Mouse (Mus musculus) 3134 (cell line): ENCODE data around the gene Esrrb.

ENCODE experiments used
- DNase-seq: peaks from one replicate; pipeline ENCODE4 v3.0.0-alpha.2; 2011; ENCODE audit warnings: low spot score; ENCODE audit not compliant: insufficient read length; ENCODE audit errors: extremely low read depth

Gene Esrrb

DNA sequence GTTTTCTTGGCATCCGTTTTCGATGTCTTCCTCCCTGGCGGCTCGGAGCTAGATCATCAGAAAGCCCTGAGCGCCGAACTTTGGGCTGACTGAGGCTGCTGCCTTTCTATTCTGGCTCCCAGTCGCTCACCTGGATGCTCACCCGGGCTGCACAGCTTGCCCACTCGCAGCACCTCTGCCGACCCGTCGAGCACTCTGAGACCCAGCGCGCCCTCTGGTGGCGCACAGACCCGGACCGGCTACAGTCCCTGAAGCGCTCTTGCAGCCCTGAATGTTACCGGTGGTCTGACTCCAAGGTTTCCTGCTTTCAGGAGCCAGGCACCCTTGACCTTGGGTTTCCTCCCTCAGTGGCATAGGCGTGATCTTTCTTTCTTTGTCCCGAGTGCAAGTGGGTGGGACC is 41.8 kb downstream of the Esrrb start:
- DNase-seq: no peak

DNA sequence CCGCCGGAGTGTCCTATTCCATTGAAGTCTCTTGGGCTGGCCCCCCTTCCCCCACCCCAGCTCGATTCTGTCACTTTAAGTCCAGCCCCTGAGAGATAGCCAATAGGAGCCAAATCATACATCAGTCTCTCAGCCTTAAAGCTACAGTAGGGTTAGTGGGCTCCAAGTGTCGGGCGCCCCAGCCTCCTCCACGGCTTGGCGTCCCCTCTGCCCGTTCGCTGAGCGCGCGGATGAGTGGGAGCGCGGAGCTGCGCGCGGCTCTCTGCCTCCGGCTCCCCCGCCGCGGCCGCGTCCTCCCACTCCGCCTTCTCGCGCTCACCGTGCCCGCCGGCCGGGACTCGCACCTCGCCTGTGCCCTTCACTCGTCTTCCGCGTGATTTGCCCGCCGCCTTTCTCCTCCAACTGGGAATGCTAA is 60.6 kb downstream of the Esrrb start:
- DNase-seq: no peak

DNA sequence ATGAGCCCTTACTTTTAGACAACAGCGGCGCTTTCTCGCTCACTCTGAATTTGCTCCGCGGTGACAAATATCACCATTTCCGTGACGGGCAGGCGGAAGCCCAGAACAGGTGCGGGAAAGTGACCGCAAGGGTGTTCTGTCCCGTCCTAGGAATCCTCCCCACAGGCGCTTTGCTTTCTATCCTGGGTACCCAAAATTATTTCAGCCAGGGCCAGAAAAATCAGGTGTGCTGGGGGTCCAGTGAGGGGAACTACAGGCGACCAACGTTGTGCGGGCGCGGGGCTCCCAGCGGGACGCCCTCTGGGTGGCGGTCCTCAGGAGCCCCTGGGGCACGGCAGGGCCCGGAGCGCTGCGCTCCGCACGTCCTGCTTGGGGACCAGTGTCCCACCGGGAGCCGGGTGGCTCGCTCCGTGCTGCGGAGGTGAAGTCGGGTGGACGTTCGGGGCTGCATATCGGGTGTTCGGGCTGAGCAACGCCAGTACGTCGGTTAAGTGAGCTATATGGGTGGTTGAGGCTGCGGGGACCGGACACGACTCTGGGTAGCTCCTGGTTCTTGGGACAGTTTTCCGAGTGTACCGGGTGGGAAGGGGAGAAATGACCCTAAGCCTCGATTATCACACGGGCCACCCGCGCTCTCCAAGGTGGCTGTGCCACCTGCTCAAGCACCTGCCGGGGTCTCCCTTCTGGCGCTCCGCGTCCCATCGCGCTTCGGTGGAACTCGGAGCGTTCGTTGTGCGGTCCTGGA is 61.4 kb downstream of the Esrrb start:
- DNase-seq: no peak

DNA sequence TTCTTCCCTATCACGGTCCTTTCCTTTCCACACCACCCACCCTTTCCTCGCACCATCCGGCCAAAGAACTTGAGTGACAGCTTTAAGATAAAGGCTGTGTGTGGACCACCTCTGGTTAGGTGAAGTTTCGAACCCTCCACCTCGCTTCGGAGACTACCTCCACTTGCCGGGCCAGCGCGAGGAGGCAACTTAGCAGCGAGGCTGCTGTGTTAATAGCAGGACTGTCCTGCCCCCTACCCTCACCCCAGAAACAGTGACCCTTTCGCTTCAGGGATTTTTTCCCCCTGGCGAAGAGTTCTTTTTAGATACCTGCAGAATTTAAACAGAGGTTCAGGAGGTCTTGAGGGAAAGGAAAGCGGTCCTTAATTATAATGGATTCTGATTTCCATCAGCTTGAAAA is 62.2 kb downstream of the Esrrb start:
- DNase-seq: no peak

GRCm38 (mm10) chr12:86427585-86427984 is 66.7 kb downstream of the Esrrb start:
- no peak for DNase-seq

DNA sequence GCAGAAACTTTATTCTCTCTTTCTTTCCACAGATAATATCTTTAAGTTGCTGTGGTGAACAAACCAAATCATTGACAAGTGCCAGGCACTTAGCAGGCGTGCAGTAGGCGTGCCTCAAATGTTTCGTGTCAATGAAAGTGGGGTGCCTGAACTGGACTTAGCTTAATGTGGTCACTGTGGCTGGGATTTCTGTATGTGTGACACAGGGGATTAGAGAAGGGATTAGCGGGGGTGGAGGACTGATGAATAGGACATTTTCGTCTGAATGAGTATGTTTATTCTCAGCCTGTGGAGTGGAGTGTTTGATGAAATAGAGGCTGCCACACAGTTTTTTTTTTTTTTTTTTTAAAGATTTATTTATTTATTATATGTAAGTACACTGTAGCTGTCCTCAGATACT is 70.8 kb downstream of the Esrrb start:
- no peak for DNase-seq

- peak; percentile 23 for DNase-seq
These were observed 72.5 kb downstream of the Esrrb start for GRCm38 (mm10) chr12:86433371-86433821.

DNA sequence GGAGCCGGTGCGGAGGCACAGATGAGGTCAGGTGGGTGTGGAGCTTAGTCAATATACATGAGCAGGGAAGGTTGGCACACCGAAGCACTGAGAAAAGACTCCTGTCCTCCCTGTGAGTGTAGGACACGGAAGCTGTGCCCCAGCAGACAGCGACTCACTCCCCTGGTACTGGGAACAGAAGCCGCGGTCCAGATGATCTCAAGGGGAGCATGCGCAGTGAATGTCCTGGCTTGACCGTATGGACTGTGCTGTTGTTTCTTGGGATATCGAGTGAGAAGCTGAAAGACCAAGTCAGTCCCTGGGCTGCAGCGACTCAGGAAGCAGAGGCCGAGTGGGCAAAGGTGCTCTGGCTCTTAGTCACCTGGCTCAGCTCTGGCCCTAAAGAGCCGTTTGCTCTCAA is 74.7 kb downstream of the Esrrb start:
- no peak for DNase-seq

- no peak for DNase-seq
These were observed 89.9 kb downstream of the Esrrb start for GRCm38 (mm10) chr12:86450848-86451247.

GRCm38 (mm10) chr12:86455009-86455408 is 94.1 kb downstream of the Esrrb start:
- no peak for DNase-seq

- DNase-seq: no peak
These were observed 102.0 kb downstream of the Esrrb start for GRCm38 (mm10) chr12:86462742-86463470.

- no peak for DNase-seq
These were observed 103.5 kb downstream of the Esrrb start for GRCm38 (mm10) chr12:86464385-86464784.

- DNase-seq: no peak
These were observed 105.3 kb downstream of the Esrrb start for GRCm38 (mm10) chr12:86466180-86466579.

- no peak for DNase-seq
These were observed 109.0 kb downstream of the Esrrb start for GRCm38 (mm10) chr12:86469919-86470318.

DNA sequence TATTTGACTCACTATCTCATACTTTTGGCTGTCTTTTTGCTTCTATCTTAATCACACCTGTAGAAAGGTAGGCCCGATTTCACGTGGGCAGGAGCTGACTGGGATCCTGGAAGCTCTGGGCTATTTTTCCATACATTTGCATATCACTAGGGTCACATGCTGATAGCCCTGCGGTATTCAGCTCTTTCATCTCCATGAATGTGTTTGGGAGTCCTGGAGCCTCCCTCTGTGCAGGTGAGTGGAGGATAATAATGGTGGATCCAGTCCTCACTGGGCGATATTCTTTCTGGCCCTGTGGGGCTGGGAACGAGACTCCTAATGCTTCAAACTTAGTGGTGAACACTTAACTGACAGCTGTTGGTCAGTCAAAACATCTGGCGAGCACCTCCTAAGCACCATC is 110.0 kb downstream of the Esrrb start:
- no peak for DNase-seq

- DNase-seq: no peak
These were observed 112.7 kb downstream of the Esrrb start for GRCm38 (mm10) chr12:86473630-86474029.

DNA sequence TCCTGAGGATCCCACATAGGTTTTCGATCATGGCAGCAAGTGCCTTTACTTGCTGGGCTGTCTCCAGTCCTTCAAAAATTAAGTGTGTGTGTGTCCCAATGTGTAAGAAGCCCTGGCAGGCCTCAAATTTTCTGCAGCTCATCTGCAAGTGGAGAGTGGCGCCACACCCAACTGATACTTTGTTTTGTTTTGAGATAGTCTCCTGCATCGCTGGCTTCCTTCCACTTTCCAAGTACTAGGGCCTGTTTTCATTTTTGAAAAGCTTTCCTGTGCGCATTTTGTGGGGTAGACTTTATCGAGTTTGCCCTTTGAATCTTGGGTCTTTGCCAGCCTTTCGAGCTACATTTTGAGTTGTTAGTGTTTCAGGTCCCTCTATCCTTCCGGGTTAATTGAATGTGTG is 115.1 kb downstream of the Esrrb start:
- DNase-seq: no peak

DNA sequence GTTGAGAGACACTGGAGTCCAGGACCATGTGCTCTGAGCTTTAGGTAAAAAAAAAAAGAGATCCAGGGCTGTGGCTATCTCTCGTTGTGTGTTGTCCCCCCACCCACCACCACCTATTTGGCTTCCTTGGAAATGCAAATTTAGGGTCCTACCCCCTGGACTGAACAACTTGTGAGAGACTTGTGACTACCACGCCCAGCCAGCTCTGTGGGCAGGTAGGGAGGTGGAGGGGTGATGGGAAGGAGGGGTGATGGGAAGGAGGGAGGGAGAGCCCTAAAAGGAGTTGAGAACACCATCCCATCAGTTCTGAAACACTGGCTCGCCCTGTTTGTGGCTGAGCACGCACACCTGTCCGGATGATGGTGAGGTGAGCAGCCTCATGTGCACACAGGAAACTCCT is 118.0 kb downstream of the Esrrb start:
- no peak for DNase-seq

GRCm38 (mm10) chr12:86482029-86482428 is 121.1 kb downstream of the Esrrb start:
- DNase-seq: no peak

GRCm38 (mm10) chr12:86483413-86483841 is 122.5 kb downstream of the Esrrb start:
- DNase-seq: no peak

- DNase-seq: no peak
These were observed 127.1 kb downstream of the Esrrb start for GRCm38 (mm10) chr12:86488005-86488404.

DNA sequence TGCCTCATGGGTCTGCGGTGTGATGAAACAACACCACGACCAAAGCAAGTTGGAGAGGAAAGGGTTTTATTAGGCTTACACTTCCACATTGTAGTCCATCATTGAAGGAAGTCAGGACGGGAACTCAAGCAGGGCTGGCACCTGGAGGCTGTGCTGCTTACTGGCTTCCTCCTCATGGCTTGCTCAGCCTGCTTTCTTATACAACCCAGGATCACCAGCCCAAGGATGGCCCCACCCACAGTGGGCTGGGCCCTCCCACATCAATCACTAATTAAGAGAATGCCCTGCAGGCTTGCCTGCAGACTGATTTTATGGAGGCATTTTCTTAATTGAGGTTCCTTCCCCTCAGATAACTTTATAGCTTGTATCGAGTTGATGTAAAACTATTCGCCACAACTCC is 129.1 kb downstream of the Esrrb start:
- DNase-seq: no peak
